Mouse (Mus musculus) liver, embryonic 14.5 days (tissue): ENCODE measurements at regions not wholly inside any gene's neighbourhood (a gene's known extent, or its start where the extent isn't known, plus 50 kb on each side); places are given as distances from the start of the nearest gene placed in this dataset.

ENCODE experiments used
- ATAC-seq: fragments of 200-750 bp; cut with Nextera tagmentation; 2 replicates; pipeline ENCODE4 v1.8.0; 2017; ENCODE audit warnings: moderate number of reproducible peaks, mild to moderate bottlenecking, moderate library complexity; ENCODE audit not compliant: insufficient read depth
- DNase-seq, 3 experiments: peaks; one replicate each; pipeline ENCODE4 v3.0.0-alpha.2; 2012 to 2013; ENCODE audit warnings: low read depth in 3 of 3, low spot score in 3 of 3
- H3K27ac ChIP-seq: fragments of 300-500 bp; sonication (generic); 2 replicates; pipeline ENCODE4 v1.5.1; 2014; ENCODE audit warnings: moderate library complexity, mild to moderate bottlenecking, control low read depth, inconsistent platforms
- H3K27me3 ChIP-seq: fragments of 300-500 bp; sonication (generic); 2 replicates; pipeline ENCODE4 v1.6.1; 2014; ENCODE audit warnings: mild to moderate bottlenecking, low read length, moderate library complexity; ENCODE audit not compliant: control insufficient read depth, insufficient read depth
- H3K36me3 ChIP-seq: fragments of 300-500 bp; sonication (generic); replicated peaks from 2 replicates; pipeline ENCODE4 v1.6.1; 2014; ENCODE audit warnings: low read depth; ENCODE audit not compliant: control insufficient read depth, insufficient read depth
- H3K4me1 ChIP-seq, 2 experiments: fragments of 200-500 bp in 1 of 2; fragments of 300-500 bp in 1 of 2; sonication (generic) in 1 of 2; replicated peaks; 2 replicates each; pipeline ENCODE4 v1.6.1; 2012 to 2014; ENCODE audit warnings: antibody characterized with exemption in 1 of 2, inconsistent platforms in 1 of 2, low read length in 1 of 2; ENCODE audit not compliant: control insufficient read depth in 2 of 2, insufficient read depth in 2 of 2
- H3K4me2 ChIP-seq: fragments of 300-500 bp; sonication (generic); 2 replicates; pipeline ENCODE4 v1.6.1; 2014; ENCODE audit warnings: low read depth, mild to moderate bottlenecking, control low read depth, moderate library complexity
- H3K4me3 ChIP-seq, 2 experiments: fragments of 200-500 bp in 1 of 2; fragments of 300-500 bp in 1 of 2; sonication (generic) in 1 of 2; 2 replicates each; pipeline ENCODE4 v1.5.1; 2012 to 2014; ENCODE audit warnings: low read depth in 2 of 2, low read length in 2 of 2, mild to moderate bottlenecking in 2 of 2, control low read depth in 1 of 2, inconsistent platforms in 1 of 2, moderate library complexity in 1 of 2; ENCODE audit not compliant: insufficient read depth in 1 of 2
- H3K9ac ChIP-seq: fragments of 300-500 bp; sonication (generic); replicated peaks from 2 replicates; pipeline ENCODE4 v1.6.1; 2014; ENCODE audit warnings: mild to moderate bottlenecking, control low read depth, moderate library complexity
- H3K9me3 ChIP-seq: fragments of 300-500 bp; sonication (generic); 2 replicates; pipeline ENCODE4 v1.6.1; 2016; ENCODE audit warnings: low read length, mixed read lengths; ENCODE audit not compliant: control insufficient read depth
- CTCF ChIP-seq: IDR thresholded peaks from 2 replicates; pipeline ENCODE4 v1.5.1; 2016; ENCODE audit warnings: antibody characterized with exemption, low read depth, control low read depth
- EP300 ChIP-seq: IDR thresholded peaks from 2 replicates; pipeline ENCODE4 v1.6.1; 2016; ENCODE audit warnings: antibody characterized with exemption, low read depth
- WGBS: fragments of 180-500 bp; shearing (Covaris S2); extraction: QIAGEN DNeasy Blood & Tissue Kit; methylation state at CpG from one replicate; pipeline ENCODE4 v1.1.7; 2014; ENCODE audit not compliant: insufficient replicate concordance; 5-methylcytosine and 5-hydroxymethylcytosine counted together

- ATAC-seq (no peak), DNase-seq (no peak)
- Histone ChIP-seq H3K4me1 (peaks cover 0 to 4% of the 10 kb centered on the region in 2 experiments; a peak in 1 of 4 replicates), H3K9ac (no peak overlapping the region), H3K9me3 (no peaks in the 10 kb centered on the region), H3K27ac (no peak overlapping the region), H3K36me3 (no peaks in the 10 kb centered on the region), H3K4me3 (no peak overlapping the region), H3K27me3 (no peaks in the 10 kb centered on the region), H3K4me2 (no peak overlapping the region)
- no peak for TF ChIP-seq EP300
- no peak for TF ChIP-seq CTCF
- 43% methylated on average over 4 of the region's 4 CpGs for WGBS
Measured at GRCm38 (mm10) chrX:99548284-99549019, 77.4 kb upstream of the Pja1 start.

GRCm38 (mm10) chrX:99544410-99544809, 73.3 kb upstream of the Pja1 start:
- Histone ChIP-seq H3K27ac (no peak overlapping the region), H3K27me3 (no peaks in the 10 kb centered on the region), H3K36me3 (no peaks in the 10 kb centered on the region), H3K9ac (no peak overlapping the region), H3K4me3 (no peak overlapping the region), H3K4me1 (no peaks in the 10 kb centered on the region), H3K9me3 (no peaks in the 10 kb centered on the region), H3K4me2 (no peak overlapping the region)
- DNase-seq = no peak
- ATAC-seq = no peak
- WGBS = 13% methylated on average over 4 of the region's 4 CpGs
- TF ChIP-seq EP300 (no peak), CTCF (no peak)

- no peaks in the 10 kb centered on the region for H3K4me1 ChIP-seq
- no peaks in the 10 kb centered on the region for H3K9me3 ChIP-seq
- DNase-seq (no peak), ATAC-seq (no peak)
- WGBS = 68% methylated on average over 3 of the region's 3 CpGs
- H3K27ac ChIP-seq = no peak overlapping the region
- H3K4me3 ChIP-seq = no peak overlapping the region
- H3K36me3 ChIP-seq = no peaks in the 10 kb centered on the region
- no peaks in the 10 kb centered on the region for H3K27me3 ChIP-seq
- TF ChIP-seq CTCF (no peak), EP300 (no peak)
- no peak overlapping the region for H3K4me2 ChIP-seq
- H3K9ac ChIP-seq = no peak overlapping the region
Measured at GRCm38 (mm10) chrX:99541916-99542315, 70.8 kb upstream of the Pja1 start.

GRCm38 (mm10) chrX:99540087-99540576, 69.1 kb upstream of the Pja1 start:
- ATAC-seq = no peak
- H3K4me1 ChIP-seq = no peaks in the 10 kb centered on the region

GRCm38 (mm10) chrX:99539684-99540083, 68.6 kb upstream of the Pja1 start:
- Histone ChIP-seq H3K36me3 (no peaks in the 10 kb centered on the region), H3K4me2 (no peak overlapping the region), H3K4me1 (no peaks in the 10 kb centered on the region), H3K4me3 (no peak overlapping the region), H3K27ac (no peak overlapping the region), H3K27me3 (no peaks in the 10 kb centered on the region), H3K9me3 (no peaks in the 10 kb centered on the region), H3K9ac (no peak overlapping the region)
- DNase-seq (no peak), ATAC-seq (no peak)
- WGBS = 77% methylated on average over 4 of the region's 4 CpGs
- TF ChIP-seq EP300 (no peak), CTCF (no peak)

More at GRCm38 (mm10) chrX:99540087-99540576, 69.1 kb upstream of the Pja1 start:
- WGBS = 61% methylated on average over 5 of the region's 6 CpGs
- Histone ChIP-seq H3K4me3 (no peak overlapping the region), H3K36me3 (no peaks in the 10 kb centered on the region), H3K4me2 (no peak overlapping the region), H3K27ac (no peak overlapping the region), H3K27me3 (no peaks in the 10 kb centered on the region), H3K9me3 (no peaks in the 10 kb centered on the region), H3K9ac (no peak overlapping the region)
- TF ChIP-seq EP300 (no peak), CTCF (no peak)
- no peak for DNase-seq
